Mouse (Mus musculus): ENCODE data around the gene Galnt15. TPM values are rescaled to one million over a fixed set of nuclear protein-coding genes. Genes with fewer than 3 reads are reported as not detected.

Galnt15 gene
- polyA plus RNA-seq (2016; fragmentation: Nextera tagmentation; extraction: Ambion mirVana) = 0.11 and 0.24 TPM in 2 replicates

DNA sequence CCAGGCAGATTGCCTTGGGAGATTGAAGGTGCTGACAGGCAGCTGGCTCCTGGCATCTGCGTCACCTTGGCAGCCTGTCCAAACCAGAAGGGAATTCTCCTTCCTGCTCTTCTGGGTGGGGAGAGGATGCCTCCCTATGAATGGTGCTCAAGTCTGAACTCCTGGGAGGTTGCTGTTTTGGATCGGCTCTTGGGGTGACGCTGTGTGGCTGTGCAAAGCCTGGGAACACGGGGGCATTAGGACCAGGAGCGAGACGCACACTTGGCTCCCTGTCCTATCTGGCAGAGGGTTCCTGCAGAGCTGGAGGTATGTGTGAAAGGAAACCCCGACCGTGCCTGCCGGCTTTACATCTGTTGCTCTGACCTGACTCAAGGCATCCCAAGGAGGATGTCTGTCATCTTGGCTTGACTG, at the start of gene Galnt15:
Galnt15 (plus strand) TSS at position 309 of the 411 bp plus-strand sequence.
- H3K9me3 ChIP-seq = no peaks in the 10 kb centered on the region
- H3K27me3 ChIP-seq = peaks cover 3% of the 10 kb centered on the region; the same call in 1 of the 2 replicates
- H3K4me3 ChIP-seq = no peak within 1 kb of the TSS
- no peak within 1 kb of the TSS for H3K9ac ChIP-seq
- H3K27ac ChIP-seq = no peak within 1 kb of the TSS
- no peaks in the 10 kb centered on the region for H3K36me3 ChIP-seq
- 17% methylated on average over 9 of the region's 9 CpGs for WGBS
- peak within 1 kb of the TSS; percentile 23; the same call in 1 of the 2 replicates for H3K4me2 ChIP-seq (replicated peaks)
- peaks cover 11% of the 10 kb centered on the region; the same call in 1 of the 2 replicates for H3K4me1 ChIP-seq
- no peak for ATAC-seq (ENCODE audit: insufficient number of reproducible peaks, insufficient read depth, low FRiP score, low TSS enrichment)

DNA sequence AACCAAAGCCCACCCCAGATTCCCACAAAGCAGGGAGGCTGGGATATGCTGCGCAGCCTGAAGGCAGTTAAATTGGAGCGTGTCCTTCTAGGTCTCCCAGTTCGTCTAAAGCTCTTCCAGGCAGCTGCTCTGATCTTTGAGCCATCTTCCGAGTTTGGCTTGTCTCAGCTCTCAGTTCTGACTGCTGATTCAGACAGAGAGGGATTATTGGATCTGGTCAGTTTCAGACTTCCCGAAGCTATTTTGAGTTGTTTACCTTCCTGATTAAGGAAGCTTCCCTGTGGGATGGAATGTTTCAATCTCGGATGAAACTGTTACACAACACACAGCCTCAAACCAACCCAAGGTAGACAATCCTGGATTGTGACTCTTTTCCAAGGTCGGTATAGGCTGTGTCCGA, 34.8 kb upstream of the Galnt15 start:
- no peak overlapping the region for H3K4me3 ChIP-seq
- H3K9me3 ChIP-seq = no peaks in the 10 kb centered on the region; the same call in 1 of the 2 replicates
- no peak for ATAC-seq (ENCODE audit: insufficient number of reproducible peaks, insufficient read depth, low FRiP score, low TSS enrichment)
- H3K27ac ChIP-seq = no peak overlapping the region
- no peak overlapping the region for H3K4me2 ChIP-seq (replicated peaks)
- no peak overlapping the region for H3K9ac ChIP-seq
- 41% methylated on average over 8 of the region's 8 CpGs for WGBS
- H3K36me3 ChIP-seq = no peaks in the 10 kb centered on the region
- no peaks in the 10 kb centered on the region for H3K4me1 ChIP-seq
- no peaks in the 10 kb centered on the region for H3K27me3 ChIP-seq

- Histone ChIP-seq H3K27ac (no peak overlapping the region), H3K4me2 (replicated peaks) (no peak overlapping the region), H3K36me3 (no peaks in the 10 kb centered on the region), H3K9ac (no peak overlapping the region), H3K9me3 (no peaks in the 10 kb centered on the region; the same call in 1 of the 2 replicates), H3K4me3 (no peak overlapping the region), H3K4me1 (no peaks in the 10 kb centered on the region), H3K27me3 (no peaks in the 10 kb centered on the region)
- 83% methylated on average over 7 of the region's 7 CpGs for WGBS
- no peak for ATAC-seq (ENCODE audit: insufficient number of reproducible peaks, insufficient read depth, low FRiP score, low TSS enrichment)
Measured at GRCm38 (mm10) chr14:32000941-32001340, 27.8 kb upstream of the Galnt15 start.

- Histone ChIP-seq H3K4me1 (no peaks in the 10 kb centered on the region), H3K27ac (no peak overlapping the region), H3K4me3 (no peak overlapping the region), H3K27me3 (no peaks in the 10 kb centered on the region), H3K9ac (no peak overlapping the region), H3K4me2 (replicated peaks) (no peak overlapping the region), H3K9me3 (peaks cover 3% of the 10 kb centered on the region), H3K36me3 (no peaks in the 10 kb centered on the region)
- WGBS = 66% methylated on average over 15 of the region's 15 CpGs
- ATAC-seq (ENCODE audit: insufficient number of reproducible peaks, insufficient read depth, low FRiP score, low TSS enrichment) = no peak
Measured at GRCm38 (mm10) chr14:32002502-32003338, 26.1 kb upstream of the Galnt15 start.

GRCm38 (mm10) chr14:32003904-32004596, 24.7 kb upstream of the Galnt15 start:
- Histone ChIP-seq H3K27me3 (no peaks in the 10 kb centered on the region), H3K4me1 (no peaks in the 10 kb centered on the region), H3K36me3 (no peaks in the 10 kb centered on the region), H3K27ac (no peak overlapping the region), H3K9me3 (peaks cover 3% of the 10 kb centered on the region; the same call in 1 of the 2 replicates), H3K9ac (no peak overlapping the region), H3K4me2 (replicated peaks) (no peak overlapping the region), H3K4me3 (no peak overlapping the region)
- 78% methylated on average over 7 of the region's 7 CpGs for WGBS
- ATAC-seq (ENCODE audit: insufficient number of reproducible peaks, insufficient read depth, low FRiP score, low TSS enrichment) = 0 out of 2 replicates have a peak, but pooled peaks have one; percentile 35

DNA sequence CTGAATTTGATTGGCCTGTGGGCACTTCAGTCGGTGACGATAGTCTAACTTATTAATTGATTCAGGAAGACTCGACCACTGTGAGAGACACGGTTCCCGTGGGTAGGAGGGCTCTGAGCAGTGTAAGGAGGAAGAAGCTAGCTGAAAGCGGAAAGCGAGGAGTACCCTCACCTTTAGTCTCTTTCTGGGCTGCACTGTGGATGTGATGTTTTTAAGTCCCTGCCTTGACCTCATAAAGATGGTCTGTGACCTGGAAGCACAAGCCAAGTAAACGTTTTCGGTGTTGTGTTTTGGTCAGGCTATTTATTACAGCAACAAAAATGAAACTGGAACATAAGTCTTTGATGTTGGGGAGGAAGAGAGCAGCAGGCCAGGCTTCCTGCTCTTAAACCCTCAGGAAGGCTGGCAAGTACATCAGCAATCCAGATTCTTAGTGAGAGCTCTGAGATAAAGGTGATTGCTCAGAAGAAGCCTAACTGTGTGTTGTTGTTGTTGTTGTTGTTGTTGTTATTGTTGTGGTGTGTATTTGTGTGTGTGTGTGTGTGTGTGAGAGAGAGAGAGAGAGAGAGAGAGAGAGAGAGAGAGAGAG, 23.0 kb upstream of the Galnt15 start:
- Histone ChIP-seq H3K9ac (no peak overlapping the region), H3K27me3 (no peaks in the 10 kb centered on the region), H3K27ac (no peak overlapping the region), H3K4me3 (no peak overlapping the region), H3K9me3 (peaks cover 3% of the 10 kb centered on the region; the same call in 1 of the 2 replicates), H3K4me2 (replicated peaks) (no peak overlapping the region), H3K36me3 (no peaks in the 10 kb centered on the region), H3K4me1 (no peaks in the 10 kb centered on the region)
- 76% methylated on average over 9 of the region's 9 CpGs for WGBS
- no peak for ATAC-seq (ENCODE audit: insufficient number of reproducible peaks, insufficient read depth, low FRiP score, low TSS enrichment)

DNA sequence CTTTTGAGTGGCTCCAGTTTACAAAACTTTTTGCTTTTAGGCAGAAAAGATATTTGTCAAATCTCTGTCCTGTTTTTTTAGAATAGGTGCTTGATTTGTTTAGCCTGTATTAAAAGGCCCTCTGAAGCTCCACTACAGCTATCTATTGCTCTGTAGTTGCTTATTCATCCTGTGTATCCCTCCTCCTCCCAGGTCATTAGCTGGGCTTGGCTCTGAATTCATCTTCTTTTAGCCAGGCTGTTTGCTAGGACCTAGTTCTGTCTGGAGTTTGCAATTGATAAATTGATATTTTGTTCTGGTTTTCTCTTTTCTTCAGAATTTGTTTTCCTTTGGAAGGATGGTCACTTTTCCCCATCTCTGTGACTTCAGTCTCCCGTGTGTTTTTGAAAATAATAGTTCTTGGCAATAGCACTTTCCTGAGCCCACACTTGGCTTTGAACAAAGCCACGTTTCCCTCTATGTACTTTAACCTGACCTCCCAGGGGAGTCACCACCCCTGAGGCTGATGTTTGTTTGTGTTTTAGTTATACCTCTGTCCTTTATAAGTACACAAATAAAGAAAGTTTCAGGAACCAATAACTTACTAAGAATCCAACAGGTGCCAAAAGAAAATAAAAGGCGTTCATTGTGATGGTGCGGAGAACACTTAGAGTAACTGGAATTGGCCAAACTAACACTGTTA, 21.0 kb upstream of the Galnt15 start:
- 84% methylated on average over 4 of the region's 4 CpGs for WGBS
- H3K4me3 ChIP-seq = no peak overlapping the region
- H3K27me3 ChIP-seq = no peaks in the 10 kb centered on the region
- H3K4me1 ChIP-seq = no peaks in the 10 kb centered on the region
- ATAC-seq (ENCODE audit: insufficient number of reproducible peaks, insufficient read depth, low FRiP score, low TSS enrichment) = no peak
- no peak overlapping the region for H3K4me2 ChIP-seq (replicated peaks)
- no peak overlapping the region for H3K9ac ChIP-seq
- H3K9me3 ChIP-seq = peaks cover 3% of the 10 kb centered on the region; the same call in 1 of the 2 replicates
- no peak overlapping the region for H3K27ac ChIP-seq
- no peaks in the 10 kb centered on the region for H3K36me3 ChIP-seq

DNA sequence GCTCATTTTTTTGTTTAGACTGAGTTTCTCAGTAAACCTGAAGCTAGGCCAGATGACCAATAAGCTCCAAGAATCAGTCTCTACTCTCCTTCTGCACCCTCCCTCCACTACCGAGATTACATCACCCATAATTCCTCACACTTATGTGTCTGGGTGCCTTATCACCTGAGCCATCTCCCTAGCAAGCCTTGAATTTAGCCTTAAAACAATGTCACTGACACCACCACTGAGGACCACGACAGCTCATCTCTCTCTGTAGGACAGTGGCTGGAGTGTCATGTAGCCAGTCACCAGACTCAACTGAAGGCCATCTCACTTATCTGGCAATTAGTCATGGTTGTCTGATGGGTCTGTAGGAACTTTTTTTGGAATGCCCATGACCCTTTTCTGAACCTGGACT, 19.1 kb upstream of the Galnt15 start:
- no peak overlapping the region for H3K27ac ChIP-seq
- no peaks in the 10 kb centered on the region for H3K36me3 ChIP-seq
- no peak overlapping the region for H3K9ac ChIP-seq
- no peaks in the 10 kb centered on the region for H3K4me1 ChIP-seq
- H3K4me3 ChIP-seq = no peak overlapping the region
- H3K9me3 ChIP-seq = peaks cover 3% of the 10 kb centered on the region; the same call in 1 of the 2 replicates
- no peak for ATAC-seq (ENCODE audit: insufficient number of reproducible peaks, insufficient read depth, low FRiP score, low TSS enrichment)
- no peak overlapping the region for H3K4me2 ChIP-seq (replicated peaks)
- WGBS = 86% methylated on average over 2 of the region's 2 CpGs
- H3K27me3 ChIP-seq = no peaks in the 10 kb centered on the region

DNA sequence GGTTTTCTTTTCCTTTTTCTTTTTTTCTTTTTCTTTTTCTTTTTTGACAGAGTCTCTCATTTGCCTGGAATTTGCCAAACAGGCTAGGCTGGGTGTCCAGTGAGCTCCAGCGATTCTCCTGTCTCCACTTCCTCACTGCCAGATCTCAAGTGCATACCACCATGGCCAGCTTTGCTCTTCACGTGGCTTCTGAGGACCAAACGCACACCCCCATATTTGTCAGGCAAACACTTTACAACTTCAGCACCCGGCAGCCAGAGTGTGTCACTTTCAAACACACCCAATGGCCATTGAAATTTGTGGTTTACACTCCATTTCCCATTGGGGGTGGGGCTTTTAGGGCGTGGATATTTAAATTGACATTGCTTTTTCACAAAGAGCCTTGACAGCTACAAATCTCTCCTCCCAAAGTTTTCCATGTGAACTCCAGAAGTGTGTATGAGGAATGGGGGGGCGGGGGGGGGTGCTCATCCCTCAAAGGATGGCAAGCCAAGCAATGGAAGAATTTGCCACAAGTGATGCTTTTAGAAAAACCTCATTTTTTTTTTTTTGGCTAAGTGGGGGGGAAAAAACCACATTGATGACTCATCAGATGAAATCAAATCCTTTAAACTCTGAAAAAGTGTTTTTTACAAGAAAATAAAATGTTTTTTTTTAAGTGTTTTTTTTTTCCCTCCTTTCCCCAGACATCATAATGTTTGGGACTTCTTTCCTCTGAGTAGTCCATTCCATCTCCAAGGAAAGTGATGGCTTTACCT, 17.1 kb upstream of the Galnt15 start:
- H3K27ac ChIP-seq = no peak overlapping the region
- 81% methylated on average over 6 of the region's 6 CpGs for WGBS
- no peak for ATAC-seq (ENCODE audit: insufficient number of reproducible peaks, insufficient read depth, low FRiP score, low TSS enrichment)
- H3K36me3 ChIP-seq = no peaks in the 10 kb centered on the region
- H3K4me3 ChIP-seq = no peak overlapping the region
- H3K9me3 ChIP-seq = peaks cover under 1% of the 10 kb centered on the region; the same call in 1 of the 2 replicates
- H3K27me3 ChIP-seq = no peaks in the 10 kb centered on the region
- no peak overlapping the region for H3K4me2 ChIP-seq (replicated peaks)
- H3K9ac ChIP-seq = no peak overlapping the region
- H3K4me1 ChIP-seq = 0 out of 2 replicates have a peak, but pooled peaks cover under 1% of the 10 kb centered on the region

- H3K4me1 ChIP-seq = 0 out of 2 replicates have a peak, but pooled peaks cover 7% of the 10 kb centered on the region
- no peaks in the 10 kb centered on the region for H3K36me3 ChIP-seq
- H3K9me3 ChIP-seq = no peaks in the 10 kb centered on the region
- H3K9ac ChIP-seq = no peak overlapping the region
- no peak for ATAC-seq (ENCODE audit: insufficient number of reproducible peaks, insufficient read depth, low FRiP score, low TSS enrichment)
- no peak overlapping the region for H3K4me2 ChIP-seq (replicated peaks)
- H3K27me3 ChIP-seq = no peaks in the 10 kb centered on the region
- H3K4me3 ChIP-seq = no peak overlapping the region
- 90% methylated on average over 7 of the region's 7 CpGs for WGBS
- H3K27ac ChIP-seq = no peak overlapping the region
Measured at GRCm38 (mm10) chr14:32015131-32015770, 13.5 kb upstream of the Galnt15 start.

All from embryonic facial prominence, embryonic 12.5 days (tissue).